ENCODE assay signal across 10 mouse cellular contexts in the genomic region with DNA sequence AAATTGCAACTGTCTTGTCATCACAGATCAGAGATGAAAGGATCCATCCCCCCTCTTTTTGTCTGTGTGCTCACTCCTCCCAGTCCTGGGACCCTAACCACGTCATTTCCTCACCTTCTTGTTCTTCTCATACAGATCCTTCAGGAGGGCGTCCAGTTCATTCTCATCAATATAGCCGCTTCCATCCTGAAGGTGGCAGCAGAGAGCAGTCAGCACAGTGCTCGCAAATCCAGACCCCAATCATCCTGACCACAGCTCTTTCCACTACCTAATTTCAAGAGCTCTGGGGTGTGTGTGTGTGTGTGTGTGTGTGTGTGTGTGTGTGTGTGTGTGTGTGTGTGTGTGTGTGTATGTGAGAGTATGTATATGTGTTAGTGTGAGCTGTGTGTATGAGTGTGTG. TPM values are rescaled to one million over a fixed set of nuclear protein-coding genes. Genes with fewer than 3 reads are reported as not detected.
DNase-seq lines count a peak whose midpoint lies in the region; ATAC-seq and TF ChIP-seq lines count a peak whose summit lies in the region.
"Had no signal": no experiment of that assay in that cellular context is flagged by ENCODE, and none has a peak within 500 bp of the region (broad histone marks: within the 10 kb centered on the region; RNA-seq: fewer than 3 reads in every experiment).

No protein-coding gene starts in this region.

- no peak overlapping the region for H3K4me2 ChIP-seq in forebrain, embryonic 16.5 days (ENCODE audit: low read length)
- H3K4me2 ChIP-seq in kidney, postnatal 0 days (ENCODE audit: low read length) = no peak overlapping the region
- H3K4me2 ChIP-seq in lung, postnatal 0 days (replicated peaks; ENCODE audit: low read depth, low read length) = no peak overlapping the region
- H3K4me2 ChIP-seq: limb, embryonic 13.5 days had no signal

- H3K4me1 ChIP-seq in E14TG2a.4 (replicated peaks; ENCODE audit: low read depth, low read length) = no peaks in the 10 kb centered on the region
- H3K4me1 ChIP-seq in forebrain, embryonic 16.5 days (replicated peaks; ENCODE audit: control insufficient read depth, insufficient read depth, low read length) = no peaks in the 10 kb centered on the region
- no peaks in the 10 kb centered on the region for H3K4me1 ChIP-seq in kidney, postnatal 0 days (replicated peaks; ENCODE audit: insufficient read depth, low read length)
- H3K4me1 ChIP-seq in lung, postnatal 0 days (ENCODE audit: insufficient read depth, low read depth, low read length) = no peaks in the 10 kb centered on the region
- H3K4me1 ChIP-seq: limb, embryonic 13.5 days had no signal

- H3K27me3 ChIP-seq in E14TG2a.4 (ENCODE audit: insufficient read depth, low read length) = peaks cover 61% of the 10 kb centered on the region
- no peaks in the 10 kb centered on the region for H3K27me3 ChIP-seq in forebrain, embryonic 16.5 days (replicated peaks; ENCODE audit: control insufficient read depth, insufficient read depth, low read length)
- H3K27me3 ChIP-seq in kidney, postnatal 0 days (ENCODE audit: insufficient read depth, low read length) = no peaks in the 10 kb centered on the region
- H3K27me3 ChIP-seq in lung, postnatal 0 days (replicated peaks; ENCODE audit: insufficient read depth, low read length) = no peaks in the 10 kb centered on the region
- H3K27me3 ChIP-seq: limb, embryonic 13.5 days had no signal

- WGBS in forebrain, embryonic 16.5 days = under 1% methylated on average over 4 of the region's 4 CpGs
- 0% methylated on average over 4 of the region's 4 CpGs for WGBS in kidney, postnatal 0 days
- 0% methylated on average over 4 of the region's 4 CpGs for WGBS in lung, postnatal 0 days

- no peak overlapping the region for H3K27ac ChIP-seq in forebrain, embryonic 16.5 days (ENCODE audit: low read length)
- H3K27ac ChIP-seq in kidney, postnatal 0 days = no peak overlapping the region
- no peak overlapping the region for H3K27ac ChIP-seq in lung, postnatal 0 days (ENCODE audit: low read length)
- H3K27ac ChIP-seq: limb, embryonic 13.5 days had no signal

- H3K36me3 ChIP-seq in E14TG2a.4 (ENCODE audit: insufficient read depth, low read length) = no peaks in the 10 kb centered on the region
- no peaks in the 10 kb centered on the region for H3K36me3 ChIP-seq in forebrain, embryonic 16.5 days (ENCODE audit: control insufficient read depth, insufficient read depth)
- H3K36me3 ChIP-seq in kidney, postnatal 0 days (ENCODE audit: insufficient read depth, low read length) = no peaks in the 10 kb centered on the region
- H3K36me3 ChIP-seq in lung, postnatal 0 days (ENCODE audit: insufficient read depth, low read length) = no peaks in the 10 kb centered on the region
- H3K36me3 ChIP-seq: G1E; limb, embryonic 13.5 days had no signal

- H3K4me3 ChIP-seq in E14TG2a.4 (replicated peaks; ENCODE audit: low read length) = no peak overlapping the region
- no peak overlapping the region for H3K4me3 ChIP-seq in forebrain, embryonic 16.5 days (replicated peaks; ENCODE audit: low read length)
- H3K4me3 ChIP-seq in kidney, postnatal 0 days (replicated peaks; ENCODE audit: low read depth, low read length) = no peak overlapping the region
- no peak overlapping the region for H3K4me3 ChIP-seq in lung, postnatal 0 days (ENCODE audit: low read depth, low read length)
- H3K4me3 ChIP-seq: limb, embryonic 13.5 days had no signal

- no peak for TF ChIP-seq EP300 in lung, postnatal 0 days (IDR thresholded peaks at IDR 0.05)

- no peak overlapping the region for H3K9ac ChIP-seq in forebrain, embryonic 16.5 days (replicated peaks; ENCODE audit: low read depth, low read length)
- no peak overlapping the region for H3K9ac ChIP-seq in kidney, postnatal 0 days (ENCODE audit: low read depth, low read length)
- no peak overlapping the region for H3K9ac ChIP-seq in lung, postnatal 0 days (replicated peaks; ENCODE audit: low read depth)
- H3K9ac ChIP-seq: limb, embryonic 13.5 days had no signal

- TF ChIP-seq CTCF in E14TG2a.4 (conservative IDR thresholded peaks at IDR 0.05; ENCODE audit: low read length) = peak; percentile 75
- TF ChIP-seq CTCF in kidney, postnatal 0 days (IDR thresholded peaks at IDR 0.05; ENCODE audit: low read depth) = peak; percentile 87
- TF ChIP-seq CTCF in lung, postnatal 0 days (IDR thresholded peaks at IDR 0.05) = peak; percentile 90

- DNase-seq in gastrocnemius, adult 18-20 months (ENCODE audit: low spot score) = peak; percentile 26
- no peak for DNase-seq in gastrocnemius, adult 8-10 months (ENCODE audit: low spot score in 2 of 2)
- DNase-seq in cerebellum, adult 11 months = peak; percentile 53
- DNase-seq in kidney, postnatal 0 days (ENCODE audit: low spot score) = peak; percentile 76
- peak; percentile 80 for DNase-seq in lung, postnatal 0 days (ENCODE audit: low spot score)
- DNase-seq in right cerebral cortex, adult 2 months (ENCODE audit: low spot score in 2 of 2) = peak; percentile 66 to 69

- no peaks in the 10 kb centered on the region for H3K9me3 ChIP-seq in E14TG2a.4 (ENCODE audit: low read length)
- no peaks in the 10 kb centered on the region for H3K9me3 ChIP-seq in forebrain, embryonic 16.5 days (ENCODE audit: control insufficient read depth, low read length)
- no peaks in the 10 kb centered on the region for H3K9me3 ChIP-seq in kidney, postnatal 0 days (replicated peaks; ENCODE audit: low read length)
- H3K9me3 ChIP-seq in lung, postnatal 0 days (ENCODE audit: low read length) = no peaks in the 10 kb centered on the region
- H3K9me3 ChIP-seq: limb, embryonic 13.5 days had no signal

- ATAC-seq in forebrain, embryonic 16.5 days = peak; percentile 67
- no peak for ATAC-seq in kidney, postnatal 0 days (replicated peaks; ENCODE audit: low FRiP score, low read depth)
- no peak for ATAC-seq in lung, postnatal 0 days

RNA-seq across cellular contexts. Expression of gene Calb2, which starts 22.5 kb away (rescaled TPM):
- total RNA-seq in gastrocnemius, adult 18-20 months (2021) = not detected
- total RNA-seq in gastrocnemius, adult 8-10 months (2022) = not detected
- 58.7 and 93.1 TPM in 2 replicates for polyA plus RNA-seq in forebrain, embryonic 16.5 days (2015; fragmentation: Nextera tagmentation; extraction: Ambion mirVana)
- polyA plus RNA-seq in kidney, postnatal 0 days (2015; fragmentation: Nextera tagmentation; extraction: Ambion mirVana) = not detected in 2 replicates
- polyA plus RNA-seq in lung, postnatal 0 days (2015; fragmentation: Nextera tagmentation; extraction: Ambion mirVana) = 0.53 and 1.1 TPM in 2 replicates
- total RNA-seq: G1E had no signal
- polyA plus RNA-seq: G1E had no signal

RNA-seq across cellular contexts. Expression of gene Gm17720, which starts 43.0 kb away (rescaled TPM):
- total RNA-seq in gastrocnemius, adult 18-20 months (2021) = not detected
- total RNA-seq in gastrocnemius, adult 8-10 months (2022) = not detected
- polyA plus RNA-seq in forebrain, embryonic 16.5 days (2015; fragmentation: Nextera tagmentation; extraction: Ambion mirVana) = not detected in 2 replicates
- not detected in 2 replicates for polyA plus RNA-seq in kidney, postnatal 0 days (2015; fragmentation: Nextera tagmentation; extraction: Ambion mirVana)
- not detected in 2 replicates for polyA plus RNA-seq in lung, postnatal 0 days (2015; fragmentation: Nextera tagmentation; extraction: Ambion mirVana)
- total RNA-seq: G1E had no signal
- polyA plus RNA-seq: G1E; limb, embryonic 13.5 days had no signal

RNA-seq across cellular contexts. Expression of gene Gm21964, which starts 44.5 kb away (rescaled TPM):
- not detected for total RNA-seq in gastrocnemius, adult 18-20 months (2021)
- not detected for total RNA-seq in gastrocnemius, adult 8-10 months (2022)
- not detected in 2 replicates for polyA plus RNA-seq in forebrain, embryonic 16.5 days (2015; fragmentation: Nextera tagmentation; extraction: Ambion mirVana)
- not detected in 2 replicates for polyA plus RNA-seq in kidney, postnatal 0 days (2015; fragmentation: Nextera tagmentation; extraction: Ambion mirVana)
- polyA plus RNA-seq in lung, postnatal 0 days (2015; fragmentation: Nextera tagmentation; extraction: Ambion mirVana) = not detected in 2 replicates
- total RNA-seq: G1E had no signal
- polyA plus RNA-seq: G1E; limb, embryonic 13.5 days had no signal

Comparison
In these comparisons a context has a peak if more than half of its experiments do, and no peak if none do; other contexts are left out.
1. DNase-seq: peak in gastrocnemius, adult 18-20 months (single experiment), cerebellum, adult 11 months (single experiment), kidney, postnatal 0 days (single experiment), lung, postnatal 0 days (single experiment) and right cerebral cortex, adult 2 months (2 of 2); none in gastrocnemius, adult 8-10 months (0 of 2).
2. RNA of gene Calb2, which starts 22.5 kb away (polyA plus RNA-seq): 58.7 to 93.1 TPM in forebrain, embryonic 16.5 days; 0.53 to 1.1 TPM in lung, postnatal 0 days and not detected in kidney, postnatal 0 days; every median in the first group is over 10 times any median in the second.
3. Peak in every context shown above with its lines, with median percentiles within 50 percentile points of each other: CTCF ChIP-seq.